ENCODE assay signal across 8 mouse cellular contexts in genomic region chr9:106202819-106203636, GRCm38 (mm10). TPM values are rescaled to one million over a fixed set of nuclear protein-coding genes. Genes with fewer than 3 reads are reported as not detected.
DNase-seq lines count a peak whose midpoint lies in the region; ATAC-seq lines count a peak whose summit lies in the region.

TSS of gene Twf2 (plus strand) at chr9:106203108.

- peak within 1 kb of the TSS; percentile 65 for H3K4me3 ChIP-seq in hindbrain, embryonic 11.5 days (ENCODE audit: low read depth, low read length)

- 2% methylated on average over 52 of the region's 61 CpGs for WGBS in hindbrain, embryonic 11.5 days

- peak within 1 kb of the TSS; percentile 73 for H3K4me2 ChIP-seq in hindbrain, embryonic 11.5 days (replicated peaks; ENCODE audit: low read depth, low read length)

- H3K9ac ChIP-seq in hindbrain, embryonic 11.5 days (ENCODE audit: low read depth, low read length), result peak within 1 kb of the TSS; percentile 80

- H3K36me3 ChIP-seq in hindbrain, embryonic 11.5 days (ENCODE audit: control insufficient read depth, insufficient read depth, low read length), result no peaks in the 10 kb centered on the region

- no peaks in the 10 kb centered on the region for H3K27me3 ChIP-seq in hindbrain, embryonic 11.5 days (ENCODE audit: control insufficient read depth, insufficient read depth, low read length)

- H3K27ac ChIP-seq in hindbrain, embryonic 11.5 days (ENCODE audit: low read depth, low read length), result peak within 1 kb of the TSS; percentile 39; the same call in 1 of the 2 replicates

- DNase-seq in MN1 (ENCODE audit: low spot score), result peak; percentile 94
- peak; percentile 89 for DNase-seq in cerebellum, adult 9-10 months
- peak; percentile 79 to 88 for DNase-seq in frontal cortex, adult 2 months (ENCODE audit: extremely low spot score in 1 of 2, low spot score in 1 of 2)
- DNase-seq in hindbrain, embryonic 11.5 days (ENCODE audit: low spot score), result peak; percentile 93
- DNase-seq in layer of hippocampus, postnatal 10 days (ENCODE audit: low spot score in 2 of 2), result peak; percentile 92 to 94
- peak; percentile 94 for DNase-seq in lung, postnatal 10 days
- DNase-seq in ovary, postnatal 36 days (ENCODE audit: low spot score), result peak; percentile 95
- DNase-seq in thymus, postnatal 25 days, result peak; percentile 89

- H3K4me1 ChIP-seq in hindbrain, embryonic 11.5 days (replicated peaks; ENCODE audit: control insufficient read depth, insufficient read depth, low read length), result peaks cover 4% of the 10 kb centered on the region

- H3K9me3 ChIP-seq in hindbrain, embryonic 11.5 days (ENCODE audit: control insufficient read depth, low read length), result no peaks in the 10 kb centered on the region

- ATAC-seq in hindbrain, embryonic 11.5 days (ENCODE audit: low FRiP score), result peak; percentile 84

RNA-seq across cellular contexts. Expression of gene Twf2, which starts in this region (rescaled TPM):
- polyA plus RNA-seq in frontal cortex, adult 2 months (2012; rRNA removed), result 65.8 and 66.8 TPM in 2 replicates
- 57.3 and 59.6 TPM in 2 replicates for polyA plus RNA-seq in hindbrain, embryonic 11.5 days (2014; fragmentation: Nextera tagmentation; extraction: Ambion mirVana)
- total RNA-seq in layer of hippocampus, postnatal 10 days (2021), result 10 to 100 TPM; 40.8 to 41.3 TPM

Comparison
In these comparisons a context has a peak if more than half of its experiments do, and no peak if none do; other contexts are left out.
1. Peak in every context shown above with its lines: DNase-seq, ATAC-seq, H3K4me3 ChIP-seq and H3K27ac ChIP-seq.